In the genomic region with DNA sequence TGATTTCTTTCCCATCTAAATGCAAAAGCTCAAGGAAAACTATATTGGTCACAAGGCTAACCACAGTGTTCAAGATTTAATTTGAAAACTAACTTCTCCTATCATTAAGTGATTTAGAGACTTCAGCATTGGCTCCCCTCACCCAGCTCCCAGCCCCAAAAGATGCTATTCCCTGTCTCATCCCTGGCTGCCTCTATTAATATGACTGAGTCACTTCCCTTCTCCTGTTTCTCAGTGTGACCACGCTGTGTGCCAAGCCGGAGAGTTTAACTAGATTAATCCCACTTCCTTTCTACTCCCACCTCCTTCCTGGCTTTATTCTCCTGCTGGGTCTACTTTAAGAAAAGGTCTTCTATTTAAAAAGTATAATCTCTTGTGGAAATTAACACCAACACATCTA, we compare ENCODE assay signal across 11 mouse cellular contexts.
DNase-seq lines count a peak whose midpoint lies in the region; ATAC-seq and TF ChIP-seq lines count a peak whose summit lies in the region.
"Had no signal": no experiment of that assay in that cellular context is flagged by ENCODE, and none has a peak within 500 bp of the region (broad histone marks: within the 10 kb centered on the region; RNA-seq: fewer than 3 reads in every experiment).

No protein-coding gene starts in this region.

- peak; percentile 87 for ATAC-seq in frontal cortex, adult (ENCODE audit: low TSS enrichment)
- no peak for ATAC-seq in lung, embryonic 14.5 days (ENCODE audit: insufficient read depth)
- ATAC-seq in erythroid progenitor cell, adult 5-6 weeks (replicated peaks; ENCODE audit: low FRiP score, poor library complexity, severe bottlenecking): no peak
- ATAC-seq: CD4-positive, CD25-positive, alpha-beta regulatory T cell, adult 4 months; forebrain, embryonic 14.5 days had no signal

- no peak overlapping the region for H3K4me3 ChIP-seq in lung, embryonic 14.5 days (ENCODE audit: low read depth, low read length)
- H3K4me3 ChIP-seq in lung, adult 2 months (replicated peaks; ENCODE audit: extremely low read depth, low read depth, low read length): no peak overlapping the region
- no peak overlapping the region for H3K4me3 ChIP-seq in myocyte

- H3ac ChIP-seq in myocyte (ENCODE audit: control insufficient read depth, insufficient read length): no peak overlapping the region

- no peaks in the 10 kb centered on the region for H3K27me3 ChIP-seq in lung, embryonic 14.5 days (ENCODE audit: insufficient read depth, low read length)
- H3K27me3 ChIP-seq in myocyte (ENCODE audit: control insufficient read depth, insufficient read depth, insufficient read length): no peaks in the 10 kb centered on the region

- intact Hi-C loops in heart, postnatal 25 days (cut with DNase I): no loop called here

- WGBS in lung, embryonic 14.5 days: 52% methylated on average over 2 of the region's 2 CpGs
- 17% methylated on average over 2 of the region's 2 CpGs for WGBS in lung, adult 2 months

- H3K4me2 ChIP-seq in lung, embryonic 14.5 days: no peak overlapping the region
- H3K4me2 ChIP-seq in myocyte (ENCODE audit: low read depth): peak overlapping the region; percentile 60

- H3K27ac ChIP-seq in lung, embryonic 14.5 days (ENCODE audit: low read depth): no peak overlapping the region

- no peak for DNase-seq in frontal cortex, postnatal 14 days (ENCODE audit: low spot score in 2 of 2)
- peak; percentile 32 for DNase-seq in lung, embryonic 14.5 days
- no peak for DNase-seq in lung, adult 2 months
- peak; percentile 30 for DNase-seq in heart, postnatal 25 days (ENCODE audit: low spot score)
- no peak for DNase-seq in urinary bladder, postnatal 36 days (ENCODE audit: low spot score in 2 of 2)
- DNase-seq: cerebellum, postnatal 25 days had no signal

- no peaks in the 10 kb centered on the region for H3K4me1 ChIP-seq in lung, embryonic 14.5 days (ENCODE audit: insufficient read depth)
- H3K4me1 ChIP-seq in lung, adult 2 months (ENCODE audit: control insufficient read depth, insufficient read depth, low read length): peaks cover 17% of the 10 kb centered on the region

- no peak for TF ChIP-seq CTCF in lung, embryonic 14.5 days (IDR thresholded peaks at IDR 0.05; ENCODE audit: low read depth)
- TF ChIP-seq CTCF in lung, adult 2 months (IDR thresholded peaks at IDR 0.05; ENCODE audit: insufficient read depth, low read length): no peak

- TF ChIP-seq POLR2A in lung, adult 2 months (IDR thresholded peaks at IDR 0.05; ENCODE audit: borderline replicate concordance, extremely low read depth, low read depth, low read length): no peak
- TF ChIP-seq POLR2A in myocyte (IDR thresholded peaks at IDR 0.05; ENCODE audit: insufficient read length, low read depth): no peak

- peaks cover 85% of the 10 kb centered on the region for H3K79me2 ChIP-seq in myocyte (ENCODE audit: control insufficient read depth, insufficient read depth)

- no peak overlapping the region for H3K9ac ChIP-seq in lung, embryonic 14.5 days

- H3K36me3 ChIP-seq in lung, embryonic 14.5 days (ENCODE audit: insufficient read depth): peaks cover 5% of the 10 kb centered on the region; the same call in 1 of the 2 replicates
- H3K36me3 ChIP-seq in myocyte (ENCODE audit: control insufficient read depth, insufficient read depth): peaks cover 5% of the 10 kb centered on the region

- no peaks in the 10 kb centered on the region for H3K9me3 ChIP-seq in lung, embryonic 14.5 days (ENCODE audit: low read depth, low read length)

TF ChIP-seq in myocyte, 11 proteins besides CTCF, POLR2A, EP300 and RAD21:
- TF ChIP-seq MYOG (IDR thresholded peaks at IDR 0.05; ENCODE audit: control insufficient read depth in 1 of 3, insufficient read depth in 1 of 3, insufficient read length in 2 of 3, low read depth in 2 of 3) (no peak), REST (IDR thresholded peaks at IDR 0.05; ENCODE audit: insufficient read depth, insufficient read length) (no peak), MAX (IDR thresholded peaks at IDR 0.05; ENCODE audit: low read depth) (no peak), POLR2AphosphoS2 (IDR thresholded peaks at IDR 0.05; ENCODE audit: insufficient read length, low read depth) (no peak), SRF (IDR thresholded peaks at IDR 0.05; ENCODE audit: control insufficient read depth, insufficient read length, low read depth) (no peak), MYOD1 (IDR thresholded peaks at IDR 0.05; ENCODE audit: control insufficient read depth in 1 of 3, insufficient read length in 2 of 3, low read depth in 2 of 3) (no peak), TCF12 (IDR thresholded peaks at IDR 0.05; ENCODE audit: insufficient read depth, poor library complexity, severe bottlenecking) (no peak)

Comparison
In these comparisons a context has a peak if more than half of its experiments do, and no peak if none do; other contexts are left out.
1. DNase-seq: peak in lung, embryonic 14.5 days (single experiment) and heart, postnatal 25 days (single experiment); none in frontal cortex, postnatal 14 days (0 of 2), lung, adult 2 months (single experiment) and urinary bladder, postnatal 36 days (0 of 2).